Mouse (Mus musculus): Measurements from ENCODE around the gene Kalrn.

Kalrn gene

GRCm38 (mm10) chr16:34573151-34573802, at the start of gene Kalrn:
Gene Kalrn (minus strand): TSS chr16:34573532.
- DNase-seq, result peak; percentile 90

GRCm38 (mm10) chr16:34614021-34614420, 40.7 kb upstream of the Kalrn start:
- no peak for DNase-seq

- DNase-seq, result no peak
Measured at GRCm38 (mm10) chr16:34610137-34610536, 36.8 kb upstream of the Kalrn start.

GRCm38 (mm10) chr16:34605679-34606078, 32.3 kb upstream of the Kalrn start:
- peak; percentile 12 to 25 for DNase-seq

DNA sequence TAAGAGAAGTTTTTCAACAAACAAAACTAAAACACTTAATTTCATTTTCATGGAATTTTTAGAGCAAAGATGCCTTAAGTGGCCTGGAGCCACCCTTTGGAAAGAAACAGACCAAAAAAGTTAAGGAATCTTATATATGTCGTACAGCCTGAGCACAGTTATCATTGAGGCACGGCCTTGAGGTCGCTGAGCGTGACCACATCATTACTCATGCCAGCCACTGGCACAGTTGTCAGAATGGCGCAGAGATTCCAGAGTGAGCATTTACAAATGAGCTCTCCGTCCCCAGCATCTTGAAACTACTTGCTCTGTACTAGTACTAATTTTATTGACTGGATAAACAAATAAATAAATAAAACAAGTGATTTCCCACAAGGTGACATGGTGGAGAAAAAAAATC, 30.5 kb upstream of the Kalrn start:
- DNase-seq, result no peak

- no peak for DNase-seq
Measured at GRCm38 (mm10) chr16:34603076-34603475, 29.7 kb upstream of the Kalrn start.

DNA sequence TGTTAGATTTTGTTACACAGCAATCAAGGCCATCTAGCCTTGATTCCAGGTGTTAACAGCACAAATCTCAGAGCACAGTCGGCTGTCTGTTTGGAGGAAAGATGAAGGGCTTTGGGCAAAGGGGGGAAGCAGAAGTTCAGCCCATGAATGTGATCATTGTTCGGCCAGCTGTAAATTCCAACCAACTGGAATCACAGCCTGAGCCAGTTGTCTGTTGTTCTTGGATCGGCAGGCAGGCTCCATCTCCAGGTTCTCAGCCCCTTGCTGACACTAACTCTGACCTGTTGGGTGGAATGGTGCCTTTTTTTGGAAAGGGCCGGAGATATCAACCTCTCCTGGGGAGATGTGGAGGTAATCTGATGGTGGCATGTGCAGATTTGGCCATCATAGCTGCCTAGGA, 28.6 kb upstream of the Kalrn start:
- DNase-seq, result no peak

- no peak for DNase-seq
Measured at GRCm38 (mm10) chr16:34595294-34595693, 22.0 kb upstream of the Kalrn start.

- no peak for DNase-seq
Measured at GRCm38 (mm10) chr16:34594597-34595262, 21.4 kb upstream of the Kalrn start.

DNA sequence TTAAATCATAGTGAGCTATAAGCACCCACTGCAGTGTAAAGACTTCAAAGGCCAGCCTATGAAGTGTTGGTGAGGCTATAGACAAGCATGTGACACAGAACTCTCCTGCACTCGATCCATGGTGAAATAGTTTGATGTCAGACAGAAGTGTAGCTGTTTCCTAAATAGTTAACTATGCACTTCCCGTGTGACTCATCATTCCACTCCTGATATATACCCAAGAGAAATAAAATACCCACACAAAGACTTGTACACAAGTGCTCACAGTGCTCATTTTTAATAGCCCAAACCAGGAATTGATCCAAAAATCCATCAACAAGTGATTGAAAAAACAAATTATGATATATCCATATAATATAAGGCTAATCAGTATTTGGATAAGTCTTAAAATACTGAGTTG, 19.4 kb upstream of the Kalrn start:
- DNase-seq, result no peak

GRCm38 (mm10) chr16:34591934-34592333, 18.6 kb upstream of the Kalrn start:
- DNase-seq, result no peak

DNA sequence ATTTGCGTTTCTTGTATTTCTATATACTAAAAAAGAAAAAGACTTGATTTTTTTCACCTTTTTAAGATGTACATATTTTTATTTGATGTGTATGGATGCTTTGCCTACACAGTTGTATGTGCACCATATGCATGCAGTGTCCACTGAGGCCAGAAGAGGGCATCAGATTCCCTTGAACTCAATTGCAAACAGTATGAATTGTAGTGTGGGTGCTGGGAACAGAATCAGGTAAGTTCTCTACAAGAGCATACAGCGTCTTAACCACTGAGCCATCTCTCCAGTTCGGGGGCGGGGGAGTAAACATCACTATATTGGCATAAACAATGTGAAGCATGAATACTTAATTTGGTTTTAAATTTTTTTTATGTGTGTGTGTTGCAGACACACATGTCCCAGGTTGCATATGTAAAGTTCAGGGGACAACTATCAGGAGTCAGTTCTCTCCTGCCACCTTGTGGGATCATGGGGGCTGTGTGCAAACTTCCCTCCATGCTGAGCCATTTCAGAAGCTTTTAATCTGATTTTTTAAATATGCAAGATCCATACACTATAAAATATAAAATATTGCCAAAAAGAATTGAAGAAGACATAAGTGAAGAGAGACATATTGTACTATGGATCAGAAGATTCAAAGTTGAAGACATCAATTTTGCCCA, 6.5 kb upstream of the Kalrn start:
- DNase-seq, result no peak

GRCm38 (mm10) chr16:34573856-34574491, 642 bp upstream of the Kalrn start:
- DNase-seq, result peak in 1 of 2 experiments; percentile 27

- peak; percentile 19 to 42 for DNase-seq
Measured at GRCm38 (mm10) chr16:34572406-34573150, 754 bp downstream of the Kalrn start.

- no peak for DNase-seq
Measured at GRCm38 (mm10) chr16:34571931-34572405, 1.4 kb downstream of the Kalrn start.

GRCm38 (mm10) chr16:34569897-34570296, 3.4 kb downstream of the Kalrn start:
- no peak for DNase-seq

GRCm38 (mm10) chr16:34568831-34569230, 4.5 kb downstream of the Kalrn start:
- no peak for DNase-seq

GRCm38 (mm10) chr16:34563593-34564280, 9.6 kb downstream of the Kalrn start:
- no peak for DNase-seq

DNA sequence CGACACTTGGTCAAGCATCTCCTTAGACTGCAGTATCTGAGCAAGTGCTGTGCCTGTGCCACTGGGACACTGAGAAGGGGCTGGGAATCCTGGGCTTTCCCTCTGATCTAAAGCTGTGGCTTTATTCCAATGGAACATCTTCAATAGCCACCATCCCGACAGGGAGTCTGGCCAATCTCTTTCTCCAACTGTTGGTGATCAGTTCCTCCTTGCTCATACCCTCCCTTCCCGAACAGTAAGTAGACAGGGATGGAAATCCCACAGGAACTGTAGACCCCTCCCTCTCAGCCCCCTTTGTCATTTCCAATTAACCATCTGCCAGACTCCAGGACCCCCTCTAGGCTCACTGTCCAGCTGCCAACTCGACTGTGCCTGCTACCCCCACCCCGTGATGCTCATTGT, 11.6 kb downstream of the Kalrn start:
- DNase-seq, result no peak

DNA sequence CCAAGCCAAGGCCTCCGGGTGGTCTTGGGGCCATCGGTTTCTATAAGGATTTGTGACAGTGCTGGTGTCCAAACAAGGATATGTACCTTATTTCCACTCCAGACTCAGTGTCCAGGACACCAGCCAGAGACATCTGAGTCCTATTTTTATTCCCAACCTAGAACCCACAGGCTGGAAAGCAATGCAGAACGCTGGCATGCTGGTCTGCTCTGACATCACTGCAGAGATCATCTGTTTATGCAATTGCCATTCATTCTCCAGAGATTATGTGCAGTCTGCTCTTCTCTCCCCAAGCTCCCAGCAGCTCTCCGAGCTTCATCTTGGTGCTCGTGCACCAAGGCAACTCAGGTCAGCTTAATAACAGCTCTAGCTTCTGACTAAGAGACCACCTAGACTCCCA, 12.5 kb downstream of the Kalrn start:
- peak; percentile 23 to 36 for DNase-seq

GRCm38 (mm10) chr16:34560411-34560810, 12.9 kb downstream of the Kalrn start:
- no peak for DNase-seq

DNA sequence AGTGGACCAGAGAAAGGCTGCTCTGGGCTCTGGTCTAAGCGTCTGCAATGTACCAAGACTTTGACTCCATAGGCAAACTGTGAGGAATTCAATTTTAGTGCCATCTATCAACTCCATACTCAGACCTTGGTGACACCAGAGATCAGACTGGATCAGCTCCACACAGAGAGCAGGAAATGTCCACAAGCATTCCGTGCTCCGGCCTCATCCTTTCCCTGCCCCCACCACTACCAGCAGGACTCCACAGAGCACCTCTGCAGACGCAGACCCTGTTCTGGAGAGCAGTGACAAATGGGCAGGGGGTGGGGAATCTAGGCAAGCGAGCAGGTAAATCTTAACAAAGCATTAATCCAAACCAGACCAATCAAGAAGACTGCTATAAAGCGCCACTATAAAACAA, 15.4 kb downstream of the Kalrn start:
- DNase-seq, result no peak
